Mouse (Mus musculus) B cell, adult 2 months (primary cell): Measurements from ENCODE around the gene Atg7.

Source experiments
- DNase-seq, 2 experiments: peaks; one replicate each; pipeline ENCODE4 v3.0.0; 2022

The Atg7 gene

GRCm38 (mm10) chr6:114906209-114906608 lies 263.3 kb downstream of the Atg7 start:
- DNase-seq = no peak

GRCm38 (mm10) chr6:114907459-114907858 lies 264.6 kb downstream of the Atg7 start:
- DNase-seq = no peak

DNA sequence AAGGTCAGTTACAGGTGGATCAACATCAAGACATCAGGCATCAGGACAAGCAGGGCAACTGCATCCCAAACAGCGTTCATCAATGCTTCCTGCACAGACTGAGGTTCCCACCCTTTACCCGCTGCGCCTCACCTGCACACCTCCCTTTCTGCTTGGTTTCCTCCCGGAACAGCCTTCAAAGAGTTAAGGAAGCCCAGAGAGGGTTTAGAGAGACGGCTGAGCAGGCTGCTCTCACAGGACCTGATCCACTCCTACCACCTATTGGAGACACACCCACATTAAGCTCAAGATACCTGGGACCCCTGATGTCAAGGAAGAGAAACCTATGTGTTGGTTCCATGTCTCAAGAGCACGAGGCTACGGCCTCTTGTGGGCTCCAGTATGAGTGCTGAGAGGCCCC lies 266.9 kb downstream of the Atg7 start:
- no peak for DNase-seq
